Mouse (Mus musculus): Measurements from ENCODE around the gene Pgs1. TPM values are rescaled to one million over a fixed set of nuclear protein-coding genes. Genes with fewer than 3 reads are reported as not detected.

Pgs1 gene
- polyA plus RNA-seq, 1 experiment from 2014 or later = 38.6 TPM

DNA sequence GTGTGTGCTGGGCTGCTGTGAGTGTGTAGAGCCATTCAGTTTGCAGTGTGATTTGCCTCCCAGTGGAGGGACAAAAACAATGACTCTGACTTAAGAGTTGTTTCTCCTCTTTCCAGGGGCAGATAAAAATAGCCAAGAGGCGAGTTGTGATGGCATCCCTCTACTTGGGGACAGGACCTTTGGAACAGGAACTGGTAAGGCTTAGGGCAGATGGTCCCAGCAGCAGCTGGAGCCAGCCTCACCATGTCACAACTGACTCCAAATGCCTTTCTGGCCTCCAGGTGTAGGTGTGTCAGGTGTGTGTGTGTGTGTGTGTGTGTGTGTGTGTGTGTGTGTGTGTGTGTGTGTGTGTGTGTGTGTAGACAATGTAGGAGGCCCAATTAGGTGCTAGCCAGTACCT, 14.0 kb downstream of the Pgs1 start:
- no peaks in the 10 kb centered on the region for H3K9me3 ChIP-seq (ENCODE audit: control insufficient read depth, low read length)
- WGBS = 68% methylated on average over 1 of the region's 1 CpGs

DNA sequence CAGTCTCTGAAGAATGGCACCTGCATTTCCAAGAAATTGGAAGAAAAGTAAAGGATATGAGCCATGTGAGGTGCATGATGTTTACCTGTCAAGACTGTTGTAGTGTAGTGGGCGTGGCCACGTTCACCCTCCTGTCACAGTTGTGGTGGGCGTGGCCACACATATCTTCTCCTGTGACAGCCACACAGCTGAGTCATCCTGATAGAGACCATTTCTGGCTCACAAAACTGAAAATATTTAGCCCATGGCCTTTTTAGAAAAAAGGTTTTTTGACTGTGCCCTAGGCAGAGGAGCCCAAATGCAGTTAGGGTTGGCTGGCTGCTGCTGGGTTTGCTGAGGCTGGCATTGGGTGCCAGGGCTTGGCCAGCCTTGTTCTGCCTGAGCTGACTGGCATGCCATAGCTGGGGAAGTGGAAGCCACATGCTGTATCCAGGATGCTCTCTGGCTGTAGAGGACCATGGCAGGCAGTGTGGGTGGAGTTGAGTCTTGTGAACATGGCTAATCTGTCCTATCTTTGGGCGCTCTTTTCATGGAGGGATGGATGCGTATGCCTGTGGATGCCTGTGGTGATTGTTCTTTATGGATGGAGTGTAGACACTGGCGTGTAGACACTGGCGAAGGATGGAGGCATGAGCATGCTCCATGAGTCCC, 14.6 kb downstream of the Pgs1 start:
- ATAC-seq (ENCODE audit: low FRiP score) (no peak), DNase-seq (ENCODE audit: low spot score) (no peak)
- no peaks in the 10 kb centered on the region for H3K9me3 ChIP-seq (ENCODE audit: control insufficient read depth, low read length)
- H3K9ac ChIP-seq (ENCODE audit: low read depth, low read length) = no peak overlapping the region
- WGBS = 94% methylated on average over 7 of the region's 7 CpGs
- no peak overlapping the region for H3K4me2 ChIP-seq (replicated peaks; ENCODE audit: low read depth, low read length)
- no peaks in the 10 kb centered on the region for H3K4me1 ChIP-seq (replicated peaks; ENCODE audit: control insufficient read depth, insufficient read depth, low read length)
- H3K4me3 ChIP-seq (ENCODE audit: low read depth, low read length) = no peak overlapping the region
- peaks cover 8% of the 10 kb centered on the region; the same call in 1 of the 2 replicates for H3K36me3 ChIP-seq (ENCODE audit: control insufficient read depth, insufficient read depth, low read length)
- no peak overlapping the region for H3K27ac ChIP-seq (ENCODE audit: low read depth, low read length)
- no peaks in the 10 kb centered on the region for H3K27me3 ChIP-seq (ENCODE audit: control insufficient read depth, insufficient read depth, low read length)

More for the DNA sequence above, 14.0 kb downstream of the Pgs1 start:
- H3K36me3 ChIP-seq (ENCODE audit: control insufficient read depth, insufficient read depth, low read length) = peaks cover 8% of the 10 kb centered on the region; the same call in 1 of the 2 replicates
- no peak overlapping the region for H3K9ac ChIP-seq (ENCODE audit: low read depth, low read length)
- H3K27me3 ChIP-seq (ENCODE audit: control insufficient read depth, insufficient read depth, low read length) = no peaks in the 10 kb centered on the region
- no peak overlapping the region for H3K4me3 ChIP-seq (ENCODE audit: low read depth, low read length)
- no peak overlapping the region for H3K4me2 ChIP-seq (replicated peaks; ENCODE audit: low read depth, low read length)
- H3K4me1 ChIP-seq (replicated peaks; ENCODE audit: control insufficient read depth, insufficient read depth, low read length) = no peaks in the 10 kb centered on the region
- ATAC-seq (ENCODE audit: low FRiP score) (no peak), DNase-seq (ENCODE audit: low spot score) (no peak)
- H3K27ac ChIP-seq (ENCODE audit: low read depth, low read length) = no peak overlapping the region

DNA sequence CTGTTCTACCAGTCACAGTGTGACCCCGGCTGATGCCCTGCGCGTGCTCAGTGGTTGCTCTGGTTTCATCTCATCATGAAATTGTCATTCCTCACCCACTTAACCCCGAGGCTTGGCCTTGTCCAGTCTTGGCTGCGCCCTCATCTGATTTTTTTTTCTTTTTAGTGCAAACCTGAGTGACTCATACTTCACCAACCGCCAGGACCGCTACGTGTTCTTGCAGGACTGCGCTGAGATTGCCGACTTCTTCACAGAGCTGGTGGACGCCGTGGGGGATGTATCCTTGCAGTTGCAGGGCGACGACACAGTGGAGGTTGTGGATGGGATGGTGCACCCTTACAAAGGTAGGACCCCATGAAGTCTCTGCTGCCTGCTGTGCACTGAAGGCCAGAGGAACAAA, 17.1 kb downstream of the Pgs1 start:
- no peak overlapping the region for H3K9ac ChIP-seq (ENCODE audit: low read depth, low read length)
- no peak overlapping the region for H3K4me3 ChIP-seq (ENCODE audit: low read depth, low read length)
- no peak overlapping the region for H3K4me2 ChIP-seq (replicated peaks; ENCODE audit: low read depth, low read length)
- WGBS = 94% methylated on average over 14 of the region's 14 CpGs
- no peaks in the 10 kb centered on the region for H3K27me3 ChIP-seq (ENCODE audit: control insufficient read depth, insufficient read depth, low read length)
- DNase-seq (ENCODE audit: low spot score) (no peak), ATAC-seq (ENCODE audit: low FRiP score) (no peak)
- H3K27ac ChIP-seq (ENCODE audit: low read depth, low read length) = no peak overlapping the region
- H3K4me1 ChIP-seq (replicated peaks; ENCODE audit: control insufficient read depth, insufficient read depth, low read length) = peaks cover 2% of the 10 kb centered on the region; the same call in 1 of the 2 replicates
- peaks cover 11% of the 10 kb centered on the region for H3K36me3 ChIP-seq (ENCODE audit: control insufficient read depth, insufficient read depth, low read length)
- no peaks in the 10 kb centered on the region for H3K9me3 ChIP-seq (ENCODE audit: control insufficient read depth, low read length)

DNA sequence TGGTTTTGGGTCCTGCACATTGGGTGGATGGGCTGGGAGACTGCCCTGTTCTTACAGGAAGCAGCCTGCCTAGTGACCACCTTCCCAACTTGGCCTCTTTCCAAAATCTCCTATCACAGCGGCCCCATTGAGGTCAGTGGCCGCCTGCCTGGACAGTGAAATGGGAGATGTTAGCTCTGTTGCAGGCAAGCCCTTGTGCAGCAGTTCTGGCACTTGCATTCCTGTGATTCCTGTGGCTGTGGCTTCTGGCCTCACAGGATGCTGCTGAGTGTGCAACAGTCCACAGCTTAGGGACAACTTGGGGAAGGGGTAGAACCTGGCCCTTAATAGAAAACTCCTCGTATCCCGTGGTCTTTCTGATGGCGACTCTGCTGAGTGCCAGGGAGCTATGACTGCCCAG, 17.6 kb downstream of the Pgs1 start:
- H3K9ac ChIP-seq (ENCODE audit: low read depth, low read length) = no peak overlapping the region
- WGBS = 84% methylated on average over 5 of the region's 5 CpGs
- H3K4me1 ChIP-seq (replicated peaks; ENCODE audit: control insufficient read depth, insufficient read depth, low read length) = peaks cover 2% of the 10 kb centered on the region; the same call in 1 of the 2 replicates
- H3K4me3 ChIP-seq (ENCODE audit: low read depth, low read length) = no peak overlapping the region
- no peaks in the 10 kb centered on the region for H3K27me3 ChIP-seq (ENCODE audit: control insufficient read depth, insufficient read depth, low read length)
- H3K27ac ChIP-seq (ENCODE audit: low read depth, low read length) = no peak overlapping the region
- H3K36me3 ChIP-seq (ENCODE audit: control insufficient read depth, insufficient read depth, low read length) = peaks cover 11% of the 10 kb centered on the region
- ATAC-seq (ENCODE audit: low FRiP score) (no peak), DNase-seq (ENCODE audit: low spot score) (no peak)
- H3K9me3 ChIP-seq (ENCODE audit: control insufficient read depth, low read length) = no peaks in the 10 kb centered on the region
- no peak overlapping the region for H3K4me2 ChIP-seq (replicated peaks; ENCODE audit: low read depth, low read length)

DNA sequence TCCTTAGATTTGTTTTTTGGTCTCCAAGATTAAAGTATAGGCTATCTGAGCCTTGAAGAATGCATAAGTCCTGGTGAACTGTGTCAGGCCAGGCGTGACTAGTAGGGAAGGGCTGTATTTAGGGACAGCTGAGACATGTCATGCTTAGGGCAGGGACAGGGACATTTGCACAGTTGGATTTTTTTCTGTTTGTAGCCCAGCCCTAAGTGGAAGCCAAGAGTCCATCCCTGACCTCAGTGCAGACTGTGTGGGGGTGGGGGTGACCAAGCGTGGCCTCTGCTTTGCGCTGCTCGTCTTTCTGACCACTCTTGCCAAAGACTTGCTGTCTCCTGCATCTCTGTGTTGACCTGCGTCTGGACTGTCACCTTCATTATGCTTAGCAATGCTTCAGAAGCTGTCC, 18.1 kb downstream of the Pgs1 start:
- Histone ChIP-seq H3K27me3 (ENCODE audit: control insufficient read depth, insufficient read depth, low read length) (no peaks in the 10 kb centered on the region), H3K4me3 (ENCODE audit: low read depth, low read length) (no peak overlapping the region), H3K4me1 (replicated peaks; ENCODE audit: control insufficient read depth, insufficient read depth, low read length) (peaks cover 2% of the 10 kb centered on the region; the same call in 1 of the 2 replicates), H3K4me2 (replicated peaks; ENCODE audit: low read depth, low read length) (no peak overlapping the region), H3K36me3 (ENCODE audit: control insufficient read depth, insufficient read depth, low read length) (peaks cover 11% of the 10 kb centered on the region), H3K9ac (ENCODE audit: low read depth, low read length) (no peak overlapping the region), H3K27ac (ENCODE audit: low read depth, low read length) (no peak overlapping the region), H3K9me3 (ENCODE audit: control insufficient read depth, low read length) (no peaks in the 10 kb centered on the region)
- 86% methylated on average over 5 of the region's 5 CpGs for WGBS
- DNase-seq (ENCODE audit: low spot score) (no peak), ATAC-seq (ENCODE audit: low FRiP score) (no peak)

DNA sequence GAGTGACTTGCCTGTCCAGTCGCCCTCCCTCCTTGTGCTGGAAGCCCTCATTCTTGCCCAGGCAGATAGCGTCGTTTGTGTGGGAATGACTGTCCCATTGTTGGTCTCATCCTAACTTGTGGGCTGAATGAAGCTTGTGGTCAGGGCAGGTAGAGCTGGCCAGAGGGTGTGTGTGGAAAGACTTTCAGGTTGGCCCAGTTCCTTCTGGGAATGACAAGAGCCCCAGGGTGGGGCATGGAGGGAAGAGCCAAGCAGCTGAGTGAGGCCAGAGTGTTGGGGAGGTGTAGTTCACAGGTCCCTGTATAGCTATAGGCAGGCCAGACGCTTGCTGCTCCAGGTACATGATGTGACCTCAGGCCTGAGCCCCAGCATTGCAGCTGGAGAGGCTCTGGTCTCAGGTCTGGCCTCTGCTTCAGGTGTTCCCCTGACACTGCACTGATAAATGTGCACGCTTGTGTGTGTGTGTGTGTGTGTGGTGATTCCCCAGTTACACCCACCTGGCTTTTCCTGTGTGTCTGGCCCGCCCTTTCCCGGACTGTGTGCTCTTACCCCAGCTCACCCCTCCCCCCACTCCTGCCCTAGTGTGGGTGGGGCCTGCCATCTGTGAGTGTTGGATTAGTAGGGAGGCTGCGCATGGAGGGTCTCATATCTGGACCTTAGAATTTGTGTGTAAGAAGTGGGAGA, 21.5 kb downstream of the Pgs1 start:
- H3K4me3 ChIP-seq (ENCODE audit: low read depth, low read length) = no peak overlapping the region
- whole genome bisulfite sequencing = 75% methylated on average over 8 of the region's 8 CpGs
- no peaks in the 10 kb centered on the region for H3K27me3 ChIP-seq (ENCODE audit: control insufficient read depth, insufficient read depth, low read length)
- DNase-seq (ENCODE audit: low spot score) (no peak), ATAC-seq (ENCODE audit: low FRiP score) (no peak)
- H3K4me2 ChIP-seq (replicated peaks; ENCODE audit: low read depth, low read length) = no peak overlapping the region
- H3K36me3 ChIP-seq (ENCODE audit: control insufficient read depth, insufficient read depth, low read length) = peaks cover 11% of the 10 kb centered on the region
- peaks cover 2% of the 10 kb centered on the region; the same call in 1 of the 2 replicates for H3K4me1 ChIP-seq (replicated peaks; ENCODE audit: control insufficient read depth, insufficient read depth, low read length)
- H3K27ac ChIP-seq (ENCODE audit: low read depth, low read length) = no peak overlapping the region
- no peaks in the 10 kb centered on the region for H3K9me3 ChIP-seq (ENCODE audit: control insufficient read depth, low read length)
- H3K9ac ChIP-seq (ENCODE audit: low read depth, low read length) = no peak overlapping the region

DNA sequence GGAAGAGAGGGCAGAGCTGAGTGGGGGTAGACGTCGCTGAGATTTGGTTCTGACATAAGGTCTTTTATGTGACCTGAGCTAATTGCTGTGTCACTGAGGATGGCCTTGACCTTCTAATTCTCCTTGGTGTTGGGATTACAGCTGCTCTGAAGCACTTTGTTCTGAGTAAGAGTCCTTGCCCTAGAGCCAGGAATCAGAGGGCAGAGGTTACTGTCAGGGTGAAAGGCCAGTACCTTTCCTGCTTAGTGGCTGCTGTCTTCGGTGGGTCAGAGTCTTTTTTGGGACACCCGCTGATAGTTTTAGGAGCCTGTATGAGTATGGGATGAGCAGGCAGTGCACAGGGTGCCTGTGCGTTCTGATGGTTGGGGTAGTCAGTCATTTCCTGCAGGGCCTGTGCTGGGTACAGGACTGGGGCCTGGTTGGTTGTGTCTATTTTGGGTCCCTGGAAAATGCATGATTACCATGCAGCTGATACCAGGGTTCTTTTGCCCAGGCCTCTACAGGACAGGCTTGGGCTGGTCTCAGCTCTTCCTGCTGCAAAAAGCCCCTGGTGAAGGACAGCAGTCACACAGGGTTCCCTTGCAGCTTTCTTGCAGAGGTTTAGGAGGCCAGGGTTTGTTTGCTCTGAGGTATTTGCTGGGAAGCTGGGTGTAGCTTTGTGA, 22.2 kb downstream of the Pgs1 start:
- H3K27me3 ChIP-seq (ENCODE audit: control insufficient read depth, insufficient read depth, low read length) = no peaks in the 10 kb centered on the region
- H3K9me3 ChIP-seq (ENCODE audit: control insufficient read depth, low read length) = no peaks in the 10 kb centered on the region
- no peak overlapping the region for H3K4me3 ChIP-seq (ENCODE audit: low read depth, low read length)
- no peak overlapping the region for H3K9ac ChIP-seq (ENCODE audit: low read depth, low read length)
- ATAC-seq (ENCODE audit: low FRiP score) (no peak), DNase-seq (ENCODE audit: low spot score) (no peak)
- no peak overlapping the region for H3K27ac ChIP-seq (ENCODE audit: low read depth, low read length)
- H3K4me2 ChIP-seq (replicated peaks; ENCODE audit: low read depth, low read length) = no peak overlapping the region
- H3K4me1 ChIP-seq (replicated peaks; ENCODE audit: control insufficient read depth, insufficient read depth, low read length) = peaks cover 2% of the 10 kb centered on the region; the same call in 1 of the 2 replicates
- WGBS = 64% methylated on average over 5 of the region's 5 CpGs
- H3K36me3 ChIP-seq (ENCODE audit: control insufficient read depth, insufficient read depth, low read length) = peaks cover 7% of the 10 kb centered on the region

DNA sequence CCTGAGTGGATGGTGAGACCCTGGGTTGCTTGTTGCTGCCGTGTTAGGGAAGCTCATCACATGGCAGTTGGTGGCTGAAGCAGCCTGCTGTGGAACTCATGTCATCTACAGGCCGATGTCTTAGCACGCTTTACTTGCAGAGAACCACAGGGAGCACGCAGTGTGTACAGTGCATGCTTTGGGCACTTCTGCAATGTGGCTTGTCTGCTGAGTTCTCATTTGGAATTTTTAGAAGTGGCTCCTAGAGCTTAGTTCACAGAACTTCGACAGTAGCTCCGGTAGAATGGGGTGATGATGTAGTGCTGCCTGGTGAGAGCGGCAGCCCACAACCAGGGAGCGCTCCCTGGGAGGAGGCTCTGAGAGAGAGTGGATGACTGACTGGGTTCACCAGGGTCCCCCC, 22.8 kb downstream of the Pgs1 start:
- no peaks in the 10 kb centered on the region for H3K9me3 ChIP-seq (ENCODE audit: control insufficient read depth, low read length)
- H3K4me3 ChIP-seq (ENCODE audit: low read depth, low read length) = no peak overlapping the region
- peaks cover 3% of the 10 kb centered on the region for H3K36me3 ChIP-seq (ENCODE audit: control insufficient read depth, insufficient read depth, low read length)
- WGBS = 81% methylated on average over 8 of the region's 8 CpGs
- H3K4me2 ChIP-seq (replicated peaks; ENCODE audit: low read depth, low read length) = no peak overlapping the region
- H3K27me3 ChIP-seq (ENCODE audit: control insufficient read depth, insufficient read depth, low read length) = no peaks in the 10 kb centered on the region
- ATAC-seq (ENCODE audit: low FRiP score) = no peak
- no peak for DNase-seq (ENCODE audit: low spot score)
- H3K27ac ChIP-seq (ENCODE audit: low read depth, low read length) = no peak overlapping the region
- H3K4me1 ChIP-seq (replicated peaks; ENCODE audit: control insufficient read depth, insufficient read depth, low read length) = peaks cover 2% of the 10 kb centered on the region; the same call in 1 of the 2 replicates
- no peak overlapping the region for H3K9ac ChIP-seq (ENCODE audit: low read depth, low read length)
